Mouse (Mus musculus) limb, embryonic 13.5 days (tissue): ENCODE results near the gene Lpcat3. TPM values are rescaled to one million over a fixed set of nuclear protein-coding genes. Genes with fewer than 3 reads are reported as not detected.

Experiments
- ATAC-seq: fragments of 200-750 bp; cut with Nextera tagmentation; 2 replicates; pipeline ENCODE4 v1.8.0; 2017; ENCODE audit warnings: low read depth, moderate number of reproducible peaks, moderate TSS enrichment; ENCODE audit not compliant: low FRiP score
- H3K27ac ChIP-seq: fragments of 300-500 bp; sonication (generic); 2 replicates; pipeline ENCODE4 v1.5.1; 2015; ENCODE audit warnings: inconsistent platforms, mild to moderate bottlenecking, moderate library complexity
- H3K27me3 ChIP-seq: fragments of 300-500 bp; sonication (generic); 2 replicates; pipeline ENCODE4 v1.6.1; 2015; ENCODE audit warnings: mild to moderate bottlenecking, inconsistent platforms
- H3K36me3 ChIP-seq: fragments of 300-500 bp; sonication (generic); 2 replicates; pipeline ENCODE4 v1.6.1; 2015; ENCODE audit warnings: inconsistent platforms, mild to moderate bottlenecking, moderate library complexity
- H3K4me1 ChIP-seq: fragments of 300-500 bp; sonication (generic); 2 replicates; pipeline ENCODE4 v1.6.1; 2015; ENCODE audit warnings: inconsistent platforms
- H3K4me2 ChIP-seq: fragments of 300-500 bp; sonication (generic); replicated peaks from 2 replicates; pipeline ENCODE4 v1.6.1; 2015; ENCODE audit warnings: inconsistent platforms, mild to moderate bottlenecking, moderate library complexity
- H3K4me3 ChIP-seq: fragments of 300-500 bp; sonication (generic); 2 replicates; pipeline ENCODE4 v1.5.1; 2015; ENCODE audit warnings: moderate library complexity, mild to moderate bottlenecking, inconsistent platforms
- H3K9ac ChIP-seq: fragments of 300-500 bp; sonication (generic); 2 replicates; pipeline ENCODE4 v1.6.1; 2015; ENCODE audit warnings: mild to moderate bottlenecking, inconsistent platforms
- H3K9me3 ChIP-seq: fragments of 300-500 bp; sonication (generic); 2 replicates; pipeline ENCODE4 v1.6.1; 2016; ENCODE audit warnings: inconsistent platforms
- WGBS: fragments of 180-500 bp; shearing (Covaris S2); methylation state at CpG from one replicate; pipeline ENCODE4 v1.1.7; 2015; 5-methylcytosine and 5-hydroxymethylcytosine counted together
- polyA plus RNA-seq: library from polyadenylated mRNA; unstranded; fragments of >200 nt; fragmentation: Nextera tagmentation; extraction: Ambion mirVana; gene quantifications from 2 replicates; pipeline ENCODE4 v1.2.1, GENCODE M21; 2015

Gene Lpcat3
- polyA plus RNA-seq, 1 experiment from 2014 or later = 57.0 TPM

DNA sequence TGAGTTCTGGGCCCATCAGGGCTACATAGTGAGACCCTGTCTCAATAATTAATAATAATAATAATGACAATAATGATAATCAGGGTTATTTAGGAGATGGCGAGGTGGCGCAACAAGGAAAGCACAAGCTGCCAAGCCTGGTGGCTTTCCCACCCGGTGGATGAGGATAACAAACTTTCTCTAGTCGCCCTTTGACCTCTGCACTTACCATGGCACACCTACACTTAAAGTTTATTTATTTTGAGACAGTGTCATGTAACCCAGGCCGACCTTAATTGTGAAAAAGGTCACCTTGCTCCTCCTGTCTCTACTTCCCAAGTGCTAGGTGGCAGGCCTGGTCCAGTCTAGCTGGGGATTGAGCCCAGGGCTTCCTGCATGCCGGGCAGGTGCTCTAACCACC lies 35.9 kb downstream of the Lpcat3 start:
- peaks cover 9% of the 10 kb centered on the region; the same call in 1 of the 2 replicates for H3K4me1 ChIP-seq
- no peak overlapping the region for H3K9ac ChIP-seq
- H3K27ac ChIP-seq = no peak overlapping the region
- ATAC-seq = no peak
- WGBS = 81% methylated on average over 6 of the region's 6 CpGs
- H3K36me3 ChIP-seq = peaks cover 61% of the 10 kb centered on the region
- H3K4me2 ChIP-seq = no peak overlapping the region
- H3K9me3 ChIP-seq = no peaks in the 10 kb centered on the region
- H3K27me3 ChIP-seq = no peaks in the 10 kb centered on the region
- H3K4me3 ChIP-seq = no peak overlapping the region

DNA sequence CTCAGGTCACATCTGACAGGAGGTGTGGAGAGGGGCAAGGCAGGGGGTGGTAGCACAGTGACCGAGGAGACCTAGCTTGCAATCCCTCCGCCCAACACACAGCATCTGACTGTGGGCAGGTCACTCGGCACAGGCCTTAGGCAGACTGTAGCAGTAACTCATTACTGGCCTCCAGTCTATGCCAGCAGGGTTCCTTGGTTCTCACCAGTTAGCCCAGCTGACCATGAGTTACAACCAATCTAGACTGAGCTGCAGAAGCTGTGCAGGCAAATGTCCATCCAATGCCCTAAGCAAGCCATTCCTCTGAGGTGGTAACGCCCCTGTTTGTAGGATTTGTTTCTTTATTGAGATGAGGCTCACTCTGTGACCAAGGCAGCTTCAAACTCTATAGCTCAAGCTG lies 36.5 kb downstream of the Lpcat3 start:
- H3K4me1 ChIP-seq = peaks cover 4% of the 10 kb centered on the region; the same call in 1 of the 2 replicates
- WGBS = 80% methylated on average over 4 of the region's 4 CpGs
- H3K4me2 ChIP-seq = no peak overlapping the region
- peaks cover 67% of the 10 kb centered on the region for H3K36me3 ChIP-seq
- ATAC-seq = no peak
- no peak overlapping the region for H3K9ac ChIP-seq
- H3K27ac ChIP-seq = no peak overlapping the region
- no peak overlapping the region for H3K4me3 ChIP-seq
- no peaks in the 10 kb centered on the region for H3K9me3 ChIP-seq
- no peaks in the 10 kb centered on the region for H3K27me3 ChIP-seq

DNA sequence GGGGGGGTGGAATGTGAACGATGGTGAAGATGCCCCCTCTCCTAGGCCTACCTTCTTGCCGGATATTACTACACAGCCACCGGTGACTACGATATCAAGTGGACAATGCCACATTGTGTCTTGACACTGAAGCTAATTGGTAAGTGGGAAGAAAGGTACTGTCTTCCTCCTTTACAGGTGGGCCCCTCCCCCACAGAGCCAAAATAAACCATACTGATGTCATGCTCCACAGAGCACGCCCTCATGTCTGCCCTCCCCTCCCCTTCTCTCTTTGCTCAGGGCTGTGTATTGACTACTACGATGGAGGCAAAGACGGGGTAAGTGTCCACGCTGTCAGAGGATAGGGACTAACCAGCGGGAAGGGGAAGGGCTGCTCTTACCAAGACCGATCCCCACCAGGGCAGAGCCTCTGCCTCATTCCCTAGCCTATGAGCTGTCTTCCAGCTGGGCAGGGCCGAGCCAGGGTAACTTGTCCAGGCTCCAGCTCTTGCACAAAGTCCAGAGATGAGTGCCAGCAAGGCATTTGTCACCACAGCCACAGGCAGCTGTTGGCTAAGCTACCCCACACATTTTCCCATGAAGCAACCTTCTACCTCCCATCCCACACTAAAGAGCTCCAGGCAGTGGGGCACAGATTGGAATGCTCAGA lies 37.3 kb downstream of the Lpcat3 start:
- H3K27ac ChIP-seq = no peak overlapping the region
- no peak overlapping the region for H3K4me2 ChIP-seq
- H3K27me3 ChIP-seq = no peaks in the 10 kb centered on the region
- 85% methylated on average over 11 of the region's 11 CpGs for WGBS
- H3K4me1 ChIP-seq = no peaks in the 10 kb centered on the region
- peaks cover 74% of the 10 kb centered on the region for H3K36me3 ChIP-seq
- H3K9me3 ChIP-seq = no peaks in the 10 kb centered on the region
- ATAC-seq = peak; percentile 16; the same call in 1 of the 2 replicates
- H3K9ac ChIP-seq = 0 out of 2 replicates have a peak overlapping the region, but pooled peaks have one; percentile 25
- no peak overlapping the region for H3K4me3 ChIP-seq

DNA sequence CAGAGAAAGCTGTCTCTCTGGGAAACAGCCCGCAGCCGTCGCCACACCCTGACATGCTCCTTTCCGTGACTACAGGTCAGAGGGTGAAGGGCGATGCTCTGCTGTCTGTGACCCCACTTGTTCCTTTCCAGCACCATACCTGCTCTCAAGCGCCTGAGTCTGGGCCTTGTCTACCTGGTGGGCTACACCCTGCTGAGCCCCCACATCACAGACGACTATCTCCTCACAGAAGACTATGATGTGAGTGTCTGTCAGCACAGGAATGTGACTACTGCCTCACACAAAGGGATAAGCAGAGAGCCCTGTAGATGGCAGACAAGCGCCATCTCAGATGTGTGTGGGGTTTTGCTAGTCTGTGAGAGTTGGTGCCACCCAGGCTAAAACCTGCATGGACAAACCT lies 38.5 kb downstream of the Lpcat3 start:
- Histone ChIP-seq H3K4me3 (no peak overlapping the region), H3K9ac (no peak overlapping the region), H3K9me3 (no peaks in the 10 kb centered on the region), H3K27ac (no peak overlapping the region), H3K36me3 (peaks cover 80% of the 10 kb centered on the region), H3K4me1 (no peaks in the 10 kb centered on the region), H3K4me2 (no peak overlapping the region), H3K27me3 (no peaks in the 10 kb centered on the region)
- WGBS = 82% methylated on average over 8 of the region's 8 CpGs
- no peak for ATAC-seq

DNA sequence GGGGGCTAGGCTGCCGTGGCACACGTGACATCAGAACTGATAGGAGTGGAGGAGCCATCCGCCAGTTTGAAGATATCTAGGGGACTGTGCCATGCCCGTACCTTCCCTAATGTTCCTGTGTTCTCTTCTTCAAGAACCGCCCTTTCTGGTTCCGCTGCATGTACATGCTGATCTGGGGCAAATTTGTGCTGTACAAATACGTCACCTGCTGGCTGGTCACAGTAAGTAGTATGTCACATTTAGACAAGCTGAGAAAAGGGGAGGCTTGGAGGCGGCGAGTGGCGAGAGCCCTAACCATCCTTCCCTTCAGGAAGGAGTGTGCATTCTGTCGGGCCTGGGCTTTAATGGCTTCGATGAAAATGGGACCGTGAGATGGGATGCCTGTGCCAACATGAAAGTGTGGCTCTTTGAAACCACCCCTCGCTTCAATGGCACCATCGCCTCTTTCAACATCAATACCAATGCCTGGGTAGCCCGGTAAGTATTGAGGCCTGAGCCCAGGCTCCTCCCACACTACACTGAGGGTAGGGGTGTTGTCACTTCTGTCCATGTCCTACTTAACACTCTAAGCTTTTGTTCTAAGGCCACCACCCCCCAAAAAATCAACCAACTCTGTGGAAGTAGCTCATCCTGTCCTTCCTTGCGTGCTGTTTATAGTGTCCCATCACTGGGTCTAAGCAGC lies 39.4 kb downstream of the Lpcat3 start:
- Histone ChIP-seq H3K27ac (no peak overlapping the region), H3K4me1 (no peaks in the 10 kb centered on the region), H3K4me2 (no peak overlapping the region), H3K4me3 (no peak overlapping the region), H3K36me3 (peaks cover 88% of the 10 kb centered on the region), H3K27me3 (no peaks in the 10 kb centered on the region), H3K9me3 (no peaks in the 10 kb centered on the region), H3K9ac (no peak overlapping the region)
- ATAC-seq = no peak
- WGBS = 93% methylated on average over 17 of the region's 17 CpGs

DNA sequence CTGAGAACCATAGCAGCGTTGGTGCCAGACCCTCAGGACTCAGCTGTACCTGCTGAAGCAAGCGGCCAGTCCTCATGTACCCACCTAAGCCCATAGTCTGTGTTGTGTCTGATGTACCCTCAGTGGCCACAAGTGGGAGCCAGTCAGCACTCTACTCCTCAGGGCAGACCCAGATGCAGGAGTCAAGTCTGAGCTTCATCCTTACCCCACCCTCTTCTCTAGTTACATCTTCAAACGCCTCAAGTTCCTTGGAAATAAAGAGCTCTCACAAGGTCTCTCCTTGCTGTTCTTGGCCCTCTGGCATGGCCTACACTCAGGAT lies 39.9 kb downstream of the Lpcat3 start:
- Histone ChIP-seq H3K27ac (no peak overlapping the region), H3K4me1 (no peaks in the 10 kb centered on the region), H3K9me3 (no peaks in the 10 kb centered on the region), H3K36me3 (peaks cover 93% of the 10 kb centered on the region), H3K9ac (no peak overlapping the region), H3K27me3 (no peaks in the 10 kb centered on the region), H3K4me3 (no peak overlapping the region), H3K4me2 (no peak overlapping the region)
- 53% methylated on average over 3 of the region's 3 CpGs for WGBS
- ATAC-seq = peak; percentile 66; the same call in 1 of the 2 replicates

DNA sequence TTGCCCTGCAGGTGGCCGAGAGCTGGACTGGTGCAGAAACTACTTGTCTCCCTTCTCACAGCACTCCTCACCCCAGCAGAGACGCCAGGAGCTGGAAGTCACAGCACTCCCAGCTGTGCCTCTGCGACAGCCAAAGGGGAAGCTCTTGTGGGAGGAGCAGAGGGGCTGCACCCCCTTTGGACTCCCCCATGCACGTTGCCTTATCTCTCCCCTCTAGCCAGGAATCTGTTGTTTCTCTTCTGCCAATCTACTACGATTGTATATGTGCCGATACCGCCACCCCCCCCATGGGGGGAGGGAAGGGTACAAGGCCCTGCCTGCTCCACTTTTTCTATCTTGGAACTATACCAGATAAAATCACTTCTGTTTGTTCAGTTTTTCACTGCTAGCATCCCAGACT lies 41.0 kb downstream of the Lpcat3 start:
- H3K9me3 ChIP-seq = no peaks in the 10 kb centered on the region

DNA sequence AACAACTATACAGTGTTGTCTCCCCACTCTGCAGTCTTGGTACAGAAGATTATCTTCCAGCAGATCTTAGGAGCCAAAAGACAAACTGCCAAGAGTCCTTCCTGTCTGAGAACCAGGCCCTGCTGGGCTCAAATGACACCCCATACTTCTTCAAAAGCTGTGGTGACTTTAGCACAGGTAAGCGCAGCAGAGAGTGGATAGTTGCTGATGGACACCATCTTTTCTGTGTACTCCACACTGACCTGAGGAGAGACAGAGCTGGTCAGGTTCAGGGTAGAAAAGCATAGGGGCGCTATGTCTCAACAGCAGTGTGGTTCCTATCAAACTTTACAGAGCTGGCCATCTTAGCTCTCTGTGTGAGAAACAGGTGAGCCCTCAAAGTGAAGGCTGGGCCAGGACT lies 41.6 kb downstream of the Lpcat3 start:
- no peak overlapping the region for H3K4me2 ChIP-seq
- 0 out of 2 replicates have a peak, but pooled peaks cover 4% of the 10 kb centered on the region for H3K4me1 ChIP-seq
- 95% methylated on average over 2 of the region's 2 CpGs for WGBS
- no peaks in the 10 kb centered on the region for H3K9me3 ChIP-seq
- no peak overlapping the region for H3K9ac ChIP-seq
- H3K36me3 ChIP-seq = peaks cover 95% of the 10 kb centered on the region
- no peaks in the 10 kb centered on the region for H3K27me3 ChIP-seq
- no peak overlapping the region for H3K27ac ChIP-seq
- no peak overlapping the region for H3K4me3 ChIP-seq
- no peak for ATAC-seq

More for the DNA sequence above, 41.0 kb downstream of the Lpcat3 start:
- WGBS = 89% methylated on average over 7 of the region's 7 CpGs
- no peak overlapping the region for H3K4me2 ChIP-seq
- H3K27ac ChIP-seq = no peak overlapping the region
- no peak overlapping the region for H3K9ac ChIP-seq
- H3K27me3 ChIP-seq = no peaks in the 10 kb centered on the region
- H3K36me3 ChIP-seq = peaks cover 97% of the 10 kb centered on the region
- no peak overlapping the region for H3K4me3 ChIP-seq
- no peaks in the 10 kb centered on the region for H3K4me1 ChIP-seq
- ATAC-seq = no peak

DNA sequence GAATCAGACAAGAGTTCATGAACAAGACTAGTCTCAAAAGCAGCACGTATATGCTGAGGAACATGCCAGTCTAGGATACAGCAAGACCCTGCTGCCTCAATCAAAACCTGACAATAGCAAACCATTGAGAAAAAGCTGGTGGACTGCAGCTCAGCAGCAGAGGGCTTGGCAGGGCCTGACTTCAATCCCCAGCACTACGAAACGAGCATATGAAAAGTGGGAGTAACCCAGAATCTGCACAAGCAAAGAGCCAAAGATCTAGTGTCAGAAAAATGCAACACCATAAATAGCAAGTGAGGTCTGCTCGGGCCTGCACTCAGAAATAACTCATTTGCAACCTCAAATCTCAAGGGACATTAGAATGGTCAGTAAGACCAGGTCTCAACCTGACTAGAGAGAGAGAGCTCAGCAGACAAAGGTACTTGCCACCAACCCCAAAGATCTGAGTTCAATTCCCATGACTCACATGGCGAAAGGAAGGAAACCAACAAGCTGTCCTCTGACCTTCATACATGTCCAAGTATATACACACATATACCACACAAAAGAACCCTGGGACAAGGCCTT lies 43.3 kb downstream of the Lpcat3 start:
- H3K4me3 ChIP-seq = no peak overlapping the region
- ATAC-seq = no peak
- H3K27me3 ChIP-seq = no peaks in the 10 kb centered on the region
- H3K9me3 ChIP-seq = no peaks in the 10 kb centered on the region
- no peak overlapping the region for H3K9ac ChIP-seq
- H3K27ac ChIP-seq = no peak overlapping the region
- H3K4me2 ChIP-seq = no peak overlapping the region
- H3K4me1 ChIP-seq = peaks cover 22% of the 10 kb centered on the region
- WGBS = 84% methylated on average over 5 of the region's 5 CpGs
- H3K36me3 ChIP-seq = peaks cover 84% of the 10 kb centered on the region

DNA sequence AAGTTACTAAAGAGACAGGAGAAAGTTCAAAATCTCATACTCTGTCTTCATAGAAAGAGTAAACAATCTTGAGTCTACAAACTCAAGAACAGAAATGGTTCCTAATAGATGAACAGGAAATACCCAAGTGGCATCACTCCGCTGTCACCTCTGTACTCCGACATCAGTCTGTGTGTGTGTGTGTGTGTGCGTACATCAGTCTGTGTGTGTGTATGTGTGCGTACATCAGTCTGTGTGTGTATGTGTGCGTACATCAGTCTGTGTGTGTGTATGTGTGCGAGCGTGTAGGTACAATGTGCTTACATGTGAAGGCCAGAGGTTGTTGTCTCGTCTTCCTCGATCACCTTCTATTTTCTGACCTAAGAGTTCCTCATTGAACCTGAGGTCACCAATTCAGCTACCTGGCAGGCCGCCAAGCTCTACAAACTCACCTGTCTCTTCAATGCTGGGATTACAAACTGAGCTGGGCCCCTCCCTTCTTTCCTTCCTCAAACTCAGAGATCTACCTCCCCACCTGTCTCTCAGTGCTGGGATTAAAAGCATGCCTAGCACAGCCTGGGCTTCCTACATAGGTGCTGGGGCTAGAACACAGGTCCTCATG lies 45.6 kb downstream of the Lpcat3 start:
- WGBS = 93% methylated on average over 10 of the region's 10 CpGs
- H3K27ac ChIP-seq = no peak overlapping the region

DNA sequence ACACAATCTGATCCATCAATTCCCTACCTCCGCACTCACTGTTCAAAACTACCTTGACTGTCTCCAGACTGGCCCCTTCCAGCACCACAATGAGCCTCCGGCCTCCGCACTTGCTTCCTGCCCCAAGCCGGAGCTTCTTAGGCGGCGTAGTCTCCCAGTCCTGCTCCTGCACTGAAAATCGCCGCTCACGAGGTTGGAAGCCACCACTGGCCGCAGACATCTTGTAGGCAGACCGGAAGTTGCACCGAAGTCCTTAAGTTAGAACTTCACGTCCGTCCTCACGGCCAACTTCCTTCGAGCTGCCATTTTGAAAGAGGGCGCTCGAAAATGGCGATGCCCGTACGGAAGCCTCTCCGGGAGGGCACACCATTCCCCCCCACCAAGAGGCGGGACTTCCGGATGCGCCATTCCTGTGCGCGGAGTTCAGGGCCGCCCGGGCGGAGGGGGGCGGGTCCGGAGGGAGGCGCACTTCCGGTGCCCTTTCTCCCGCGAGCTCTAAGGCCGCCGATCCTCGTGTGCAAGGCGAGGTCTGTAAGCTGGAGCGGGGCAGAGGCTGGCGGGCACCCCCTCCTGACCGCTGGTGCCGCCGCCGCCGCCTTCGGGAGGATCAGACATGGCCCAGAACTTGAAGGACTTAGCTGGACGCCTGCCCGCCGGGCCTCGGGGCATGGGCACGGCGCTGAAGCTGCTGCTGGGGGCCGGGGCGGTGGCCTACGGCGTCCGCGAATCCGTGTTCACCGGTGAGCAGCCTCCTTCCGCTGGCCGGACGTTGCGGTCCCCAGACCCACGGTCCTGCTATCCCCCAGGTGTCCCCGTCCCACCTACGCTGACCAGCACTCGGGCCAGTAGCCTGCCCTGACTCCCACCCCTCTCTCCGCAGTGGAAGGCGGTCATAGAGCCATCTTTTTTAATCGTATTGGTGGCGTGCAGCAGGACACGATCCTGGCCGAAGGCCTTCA lies 49.3 kb downstream of the Lpcat3 start, which contains the start of the genes Emg1 and Phb2:
TSS of gene Emg1 (minus strand) at position 355 of the 959 bp plus-strand sequence.
TSS of gene Phb2 (plus strand) at position 513 of the 959 bp plus-strand sequence.
- WGBS = under 1% methylated on average over 76 of the region's 76 CpGs
- peak within 1 kb of the TSS; percentile 97 for H3K9ac ChIP-seq

More for the DNA sequence above, 45.6 kb downstream of the Lpcat3 start:
- no peak overlapping the region for H3K4me2 ChIP-seq
- peaks cover 62% of the 10 kb centered on the region for H3K36me3 ChIP-seq
- H3K9ac ChIP-seq = no peak overlapping the region
- no peaks in the 10 kb centered on the region for H3K27me3 ChIP-seq
- H3K4me3 ChIP-seq = no peak overlapping the region
- H3K4me1 ChIP-seq = peaks cover 29% of the 10 kb centered on the region
- no peak for ATAC-seq
- no peaks in the 10 kb centered on the region for H3K9me3 ChIP-seq

More for the DNA sequence above, 49.3 kb downstream of the Lpcat3 start, which contains the start of the genes Emg1 and Phb2:
- Histone ChIP-seq H3K4me1 (peaks cover 39% of the 10 kb centered on the region), H3K9me3 (no peaks in the 10 kb centered on the region), H3K4me2 (peak within 1 kb of the TSS; percentile 90), H3K27ac (peak within 1 kb of the TSS; percentile 90), H3K4me3 (peak within 1 kb of the TSS; percentile 99), H3K36me3 (peaks cover 61% of the 10 kb centered on the region), H3K27me3 (no peaks in the 10 kb centered on the region)
- ATAC-seq = peak; percentile 96
